ENCODE assay signal across 8 mouse cellular contexts in the genomic region with DNA sequence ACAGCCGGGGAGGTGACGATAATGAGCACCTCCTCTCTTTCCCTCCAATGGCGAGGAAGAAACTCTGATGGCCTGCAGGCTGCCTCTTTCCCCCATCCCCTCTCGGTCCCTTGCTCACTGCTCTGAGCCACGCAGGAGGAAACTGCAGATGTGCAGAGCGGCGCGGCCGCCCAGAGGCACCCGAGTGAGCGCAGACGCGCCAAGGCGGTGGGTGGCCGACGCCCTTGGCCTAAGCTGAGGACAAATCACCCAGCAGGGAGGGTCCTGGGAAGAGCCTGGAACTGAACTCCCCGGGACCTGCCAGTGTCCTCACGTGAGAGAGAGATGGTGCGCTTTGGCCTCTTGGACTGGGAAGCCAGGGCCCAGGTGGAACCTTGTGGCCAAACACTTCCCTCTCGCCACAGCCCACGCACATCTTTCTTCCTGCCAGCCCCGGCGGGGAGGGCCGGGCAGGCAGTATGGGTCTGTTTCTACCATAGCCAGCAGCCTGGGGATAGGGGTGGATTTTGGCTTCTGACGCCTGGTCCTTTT.
A peak's percentile ranks its signal among the peaks of the same experiment; 100 is the strongest.
DNase-seq lines count a peak whose midpoint lies in the region; ATAC-seq and TF ChIP-seq lines count a peak whose summit lies in the region.

No protein-coding gene starts in this region.

- no peaks in the 10 kb centered on the region for H3K9me3 ChIP-seq in lung, embryonic 14.5 days (ENCODE audit: low read depth, low read length)
- H3K9me3 ChIP-seq in hindbrain, embryonic 15.5 days, result no peaks in the 10 kb centered on the region
- no peaks in the 10 kb centered on the region for H3K9me3 ChIP-seq in midbrain, embryonic 14.5 days (ENCODE audit: control insufficient read depth, low read length)

- peak overlapping the region; percentile 59 for H3K4me2 ChIP-seq in lung, embryonic 14.5 days
- peak overlapping the region; percentile 56 for H3K4me2 ChIP-seq in hindbrain, embryonic 15.5 days
- peak overlapping the region; percentile 55 for H3K4me2 ChIP-seq in midbrain, embryonic 14.5 days (ENCODE audit: low read length)

- intact Hi-C loops in gastrocnemius, adult 2 months (cut with DNase I), result loop anchor here (2.0 to 5.0 kb wide), 2 partner anchors 39 to 90 kb away; no protein-coding TSS in a partner anchor

- ATAC-seq in lung, embryonic 14.5 days (ENCODE audit: insufficient read depth), result peak; percentile 45
- ATAC-seq in common myeloid progenitor, adult 5-6 weeks (replicated peaks; ENCODE audit: low read depth, poor library complexity, severe bottlenecking), result peak; percentile 23
- ATAC-seq in hindbrain, embryonic 15.5 days (ENCODE audit: low FRiP score, low read depth), result peak; percentile 54
- peak; percentile 42 for ATAC-seq in midbrain, embryonic 14.5 days (ENCODE audit: low FRiP score, low TSS enrichment)

- TF ChIP-seq CTCF in lung, embryonic 14.5 days (IDR thresholded peaks at IDR 0.05; ENCODE audit: low read depth), result no peak
- TF ChIP-seq CTCF in gastrocnemius, adult 2 months (IDR thresholded peaks at IDR 0.05), result no peak
- no peak for TF ChIP-seq CTCF in thymus, adult 2 months (IDR thresholded peaks at IDR 0.05; ENCODE audit: borderline replicate concordance, control insufficient read depth, extremely low read depth, insufficient read depth, low read length, poor library complexity)

- H3K9ac ChIP-seq in lung, embryonic 14.5 days, result no peak overlapping the region
- H3K9ac ChIP-seq in hindbrain, embryonic 15.5 days, result peak overlapping the region; percentile 30
- peak overlapping the region; percentile 50 for H3K9ac ChIP-seq in midbrain, embryonic 14.5 days (replicated peaks; ENCODE audit: low read length)

- peaks cover 25% of the 10 kb centered on the region for H3K4me1 ChIP-seq in lung, embryonic 14.5 days (ENCODE audit: insufficient read depth)
- H3K4me1 ChIP-seq in hindbrain, embryonic 15.5 days (replicated peaks), result peaks cover 66% of the 10 kb centered on the region
- H3K4me1 ChIP-seq in midbrain, embryonic 14.5 days (ENCODE audit: control insufficient read depth, insufficient read depth, low read length), result peaks cover 44% of the 10 kb centered on the region
- no peaks in the 10 kb centered on the region for H3K4me1 ChIP-seq in thymus, adult 2 months (replicated peaks; ENCODE audit: control insufficient read depth, insufficient read depth, low read length)

- H3K36me3 ChIP-seq in lung, embryonic 14.5 days (ENCODE audit: insufficient read depth), result peaks cover 4% of the 10 kb centered on the region; the same call in 1 of the 2 replicates
- no peaks in the 10 kb centered on the region for H3K36me3 ChIP-seq in hindbrain, embryonic 15.5 days
- no peaks in the 10 kb centered on the region for H3K36me3 ChIP-seq in midbrain, embryonic 14.5 days (ENCODE audit: control insufficient read depth, insufficient read depth, low read length)
- no peaks in the 10 kb centered on the region for H3K36me3 ChIP-seq in thymus, adult 2 months (ENCODE audit: control insufficient read depth, insufficient read depth, low read length)

- peaks cover 37% of the 10 kb centered on the region for H3K27me3 ChIP-seq in lung, embryonic 14.5 days (ENCODE audit: insufficient read depth, low read length)
- no peaks in the 10 kb centered on the region for H3K27me3 ChIP-seq in hindbrain, embryonic 15.5 days
- no peaks in the 10 kb centered on the region for H3K27me3 ChIP-seq in midbrain, embryonic 14.5 days (ENCODE audit: control insufficient read depth, insufficient read depth, low read length)
- no peaks in the 10 kb centered on the region; the same call in 1 of the 2 replicates for H3K27me3 ChIP-seq in thymus, adult 2 months (ENCODE audit: control insufficient read depth, insufficient read depth, low read length)

- no peak overlapping the region for H3K27ac ChIP-seq in lung, embryonic 14.5 days (ENCODE audit: low read depth)
- H3K27ac ChIP-seq in gastrocnemius, adult 2 months, result peak overlapping the region; percentile 73
- peak overlapping the region; percentile 86 for H3K27ac ChIP-seq in hindbrain, embryonic 15.5 days (replicated peaks)
- peak overlapping the region; percentile 90 for H3K27ac ChIP-seq in midbrain, embryonic 14.5 days (replicated peaks; ENCODE audit: low read depth, low read length)
- no peak overlapping the region for H3K27ac ChIP-seq in thymus, adult 2 months (ENCODE audit: control insufficient read depth, insufficient read depth, low read length)

- 2% methylated on average over 25 of the region's 25 CpGs for WGBS in lung, embryonic 14.5 days
- 6% methylated on average over 25 of the region's 25 CpGs for WGBS in hindbrain, embryonic 15.5 days
- WGBS in midbrain, embryonic 14.5 days, result 5% methylated on average over 25 of the region's 25 CpGs
- WGBS in thymus, adult 2 months, result 2% methylated on average over 25 of the region's 25 CpGs

- peak overlapping the region; percentile 29 for H3K4me3 ChIP-seq in lung, embryonic 14.5 days (ENCODE audit: low read depth, low read length)
- peak overlapping the region; percentile 63 for H3K4me3 ChIP-seq in gastrocnemius, adult 2 months
- peak overlapping the region; percentile 27 for H3K4me3 ChIP-seq in hindbrain, embryonic 15.5 days
- H3K4me3 ChIP-seq in midbrain, embryonic 14.5 days (replicated peaks; ENCODE audit: low read depth, low read length), result peak overlapping the region; percentile 21
- no peak overlapping the region for H3K4me3 ChIP-seq in thymus, adult 2 months (ENCODE audit: control insufficient read depth, insufficient read depth, low read length)

- TF ChIP-seq POLR2A in thymus, adult 2 months (IDR thresholded peaks at IDR 0.05; ENCODE audit: control insufficient read depth, extremely low read depth, insufficient read depth, low read length, poor library complexity), result no peak

- DNase-seq in lung, embryonic 14.5 days, result peak; percentile 62
- DNase-seq in lung, postnatal 25 days (ENCODE audit: low spot score), result no peak
- peak; percentile 68 for DNase-seq in gastrocnemius, adult 2 months
- peak; percentile 77 for DNase-seq in midbrain, embryonic 14.5 days
- peak; percentile 6 for DNase-seq in yolk sac, embryonic 10.5 days (ENCODE audit: low spot score)
- DNase-seq in thymus, adult 2 months, result no peak

Comparison
In these comparisons a context has a peak if more than half of its experiments do, and no peak if none do; other contexts are left out.
1. DNase-seq: peak in lung, embryonic 14.5 days (single experiment), gastrocnemius, adult 2 months (single experiment), midbrain, embryonic 14.5 days (single experiment) and yolk sac, embryonic 10.5 days (single experiment); none in lung, postnatal 25 days (single experiment) and thymus, adult 2 months (single experiment).
2. H3K27ac ChIP-seq: peak in gastrocnemius, adult 2 months (single experiment), hindbrain, embryonic 15.5 days (single experiment) and midbrain, embryonic 14.5 days (single experiment); none in lung, embryonic 14.5 days (single experiment) and thymus, adult 2 months (single experiment).
3. Peak in every context shown above with its lines, with median percentiles within 50 percentile points of each other: ATAC-seq and H3K4me2 ChIP-seq.